Mouse (Mus musculus) testis, adult 2 months (tissue): Measurements from ENCODE around the gene Creg2. TPM values are rescaled to one million over a fixed set of nuclear protein-coding genes. Genes with fewer than 3 reads are reported as not detected.
"Not testable (repeated sequence)": the region's sequence is repeated elsewhere in the genome, so short reads cannot be mapped to it uniquely, and the experiment has no call there.

Experiments
- H3K27ac ChIP-seq: fragments of 200-500 bp; 2 replicates; pipeline ENCODE4 v1.5.1; 2012; ENCODE audit warnings: low read depth, low read length; ENCODE audit not compliant: control insufficient read depth, insufficient read depth
- H3K27me3 ChIP-seq: fragments of 200-500 bp; 2 replicates; pipeline ENCODE4 v1.6.1; 2012; ENCODE audit warnings: mild to moderate bottlenecking, low read length, moderate library complexity; ENCODE audit not compliant: control insufficient read depth, insufficient read depth
- H3K36me3 ChIP-seq: fragments of 200-500 bp; 2 replicates; pipeline ENCODE4 v1.6.1; 2012; ENCODE audit warnings: mild to moderate bottlenecking, low read length; ENCODE audit not compliant: control insufficient read depth, insufficient read depth
- H3K4me1 ChIP-seq: fragments of 200-500 bp; 2 replicates; pipeline ENCODE4 v1.6.1; 2012; ENCODE audit warnings: low read length; ENCODE audit not compliant: control insufficient read depth, insufficient read depth
- H3K4me3 ChIP-seq: fragments of 200-500 bp; 2 replicates; pipeline ENCODE4 v1.5.1; 2012; ENCODE audit warnings: low read depth, mild to moderate bottlenecking, low read length, moderate library complexity, mixed read lengths; ENCODE audit not compliant: control insufficient read depth
- CTCF ChIP-seq: fragments of 200-500 bp; IDR thresholded peaks from 2 replicates; pipeline ENCODE4 v1.5.1; 2012; ENCODE audit warnings: low read depth, mild to moderate bottlenecking, inconsistent platforms, low read length, moderate library complexity; ENCODE audit not compliant: control insufficient read depth, insufficient read depth, insufficient replicate concordance
- POLR2A ChIP-seq: fragments of 200-500 bp; IDR thresholded peaks from 2 replicates; pipeline ENCODE4 v1.6.1; 2012; ENCODE audit warnings: low read depth, mild to moderate bottlenecking, inconsistent platforms, low read length, moderate library complexity; ENCODE audit not compliant: control insufficient read depth
- polyA plus RNA-seq: library from polyadenylated mRNA; depleted of rRNA; stranded (reverse); fragments of >200 nt; gene quantifications from 2 replicates; pipeline ENCODE4 v1.2.3, GENCODE M21; 2012

The Creg2 gene
- polyA plus RNA-seq, 1 experiment = 0.23 TPM

DNA sequence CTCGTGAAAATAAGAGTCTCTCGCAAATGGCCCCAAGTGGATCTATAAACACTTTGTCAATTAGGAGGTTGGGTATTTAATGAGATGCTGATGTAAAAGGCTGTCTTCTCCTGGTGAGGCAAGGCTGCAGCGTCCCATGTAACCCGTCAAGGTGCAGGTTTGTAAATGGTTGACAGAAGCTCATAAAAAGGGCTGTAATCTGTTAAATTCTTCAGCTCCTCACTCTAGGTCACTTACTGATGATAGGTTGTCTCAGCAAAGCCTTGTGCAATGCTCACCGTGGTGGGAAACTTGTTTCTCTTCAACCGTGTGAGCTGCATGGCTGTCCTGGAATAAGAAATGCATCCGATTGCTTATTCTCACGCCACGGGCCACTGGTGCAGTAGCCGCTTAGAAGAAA is 57.4 kb downstream of the Creg2 start:
- no peaks in the 10 kb centered on the region for H3K4me1 ChIP-seq
- no peaks in the 10 kb centered on the region for H3K27me3 ChIP-seq
- H3K4me3 ChIP-seq = no peak overlapping the region
- no peaks in the 10 kb centered on the region for H3K36me3 ChIP-seq
- H3K27ac ChIP-seq = no peak overlapping the region
- no peak for TF ChIP-seq CTCF
- no peak for TF ChIP-seq POLR2A

GRCm38 (mm10) chr1:39592090-39592489 is 59.2 kb downstream of the Creg2 start:
- Histone ChIP-seq H3K4me1 (no peaks in the 10 kb centered on the region), H3K27ac (no peak overlapping the region), H3K27me3 (no peaks in the 10 kb centered on the region), H3K36me3 (no peaks in the 10 kb centered on the region), H3K4me3 (no peak overlapping the region)
- TF ChIP-seq CTCF = no peak

GRCm38 (mm10) chr1:39591557-39591956 is 59.7 kb downstream of the Creg2 start:
- not testable (repeated sequence) for H3K4me1 ChIP-seq, H3K27me3 ChIP-seq, H3K36me3 ChIP-seq, H3K4me3 ChIP-seq, H3K27ac ChIP-seq

- H3K36me3 ChIP-seq = no peaks in the 10 kb centered on the region
- no peak for TF ChIP-seq POLR2A
- TF ChIP-seq CTCF = no peak
- no peaks in the 10 kb centered on the region for H3K4me1 ChIP-seq
These were observed 61.1 kb downstream of the Creg2 start for GRCm38 (mm10) chr1:39590193-39590592.

DNA sequence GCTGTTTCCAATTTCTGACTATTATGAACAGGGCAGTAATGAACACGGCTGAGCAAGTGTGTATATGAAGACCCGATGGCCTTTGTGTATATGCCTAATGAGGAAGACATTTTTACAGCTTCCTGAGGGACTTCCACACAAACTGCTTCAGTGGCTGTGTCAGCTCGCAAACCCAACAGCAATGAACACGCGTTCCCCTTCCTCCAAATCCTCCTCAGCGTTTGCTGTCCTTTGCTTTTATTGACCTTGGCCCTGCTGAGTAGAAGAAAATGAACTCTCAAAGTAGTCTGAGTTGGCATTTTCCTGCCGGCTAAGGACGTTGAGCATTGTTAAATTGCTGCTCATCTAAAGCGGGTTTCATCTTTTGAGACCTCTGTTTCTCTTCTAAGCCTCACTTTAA is 65.9 kb downstream of the Creg2 start:
- Histone ChIP-seq H3K4me1 (no peaks in the 10 kb centered on the region), H3K27me3 (no peaks in the 10 kb centered on the region), H3K27ac (no peak overlapping the region), H3K36me3 (no peaks in the 10 kb centered on the region), H3K4me3 (no peak overlapping the region)
- TF ChIP-seq POLR2A (no peak), CTCF (no peak)

More at GRCm38 (mm10) chr1:39590193-39590592, 61.1 kb downstream of the Creg2 start:
- Histone ChIP-seq H3K27me3 (no peaks in the 10 kb centered on the region), H3K4me3 (no peak overlapping the region), H3K27ac (no peak overlapping the region)

DNA sequence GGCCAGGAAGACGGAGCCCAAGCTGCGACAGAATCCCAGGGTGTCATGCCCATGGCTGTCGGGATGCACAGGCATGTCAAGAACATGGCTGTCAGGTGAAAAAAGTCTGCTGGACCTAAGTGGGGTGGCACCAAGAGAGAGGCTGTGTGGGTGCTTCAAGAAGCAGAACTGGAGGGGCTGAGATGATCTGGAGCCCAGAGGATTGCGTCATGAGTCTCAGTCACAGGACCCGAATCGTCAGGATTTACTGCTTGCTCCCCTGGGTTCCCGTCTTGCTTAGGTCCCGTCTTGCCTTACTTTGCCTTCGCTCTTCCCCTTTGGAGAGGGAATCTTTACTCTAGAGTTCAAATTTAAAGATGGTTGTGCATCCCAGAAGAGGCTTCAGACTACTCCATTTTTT is 68.1 kb downstream of the Creg2 start:
- no peak overlapping the region for H3K27ac ChIP-seq
- no peaks in the 10 kb centered on the region for H3K27me3 ChIP-seq
- no peak for TF ChIP-seq CTCF
- no peak for TF ChIP-seq POLR2A
- no peaks in the 10 kb centered on the region for H3K36me3 ChIP-seq
- H3K4me3 ChIP-seq = no peak overlapping the region
- H3K4me1 ChIP-seq = no peaks in the 10 kb centered on the region; the same call in 1 of the 2 replicates

DNA sequence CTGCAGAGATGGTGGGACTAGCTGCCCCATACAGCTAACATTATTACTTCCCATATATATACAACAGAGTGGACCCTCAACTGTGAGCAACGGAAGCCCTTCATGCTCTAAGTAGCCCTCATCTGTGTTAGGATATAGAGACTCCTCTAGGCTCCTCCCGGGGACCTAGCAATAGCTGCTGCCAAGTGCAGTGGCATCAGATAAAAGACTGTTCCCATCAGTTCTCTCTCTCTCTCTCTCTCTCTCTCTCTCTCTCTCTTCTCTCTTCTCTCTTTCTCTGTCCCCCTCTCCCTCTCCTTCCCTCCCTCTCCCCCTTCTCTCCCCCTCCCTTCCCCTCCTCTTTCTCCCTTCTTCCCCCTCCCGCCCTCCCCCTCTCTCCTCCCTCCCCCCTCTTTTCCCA is 70.1 kb downstream of the Creg2 start:
- no peak overlapping the region for H3K4me3 ChIP-seq
- TF ChIP-seq POLR2A (no peak), CTCF (no peak)
- no peaks in the 10 kb centered on the region for H3K27me3 ChIP-seq

DNA sequence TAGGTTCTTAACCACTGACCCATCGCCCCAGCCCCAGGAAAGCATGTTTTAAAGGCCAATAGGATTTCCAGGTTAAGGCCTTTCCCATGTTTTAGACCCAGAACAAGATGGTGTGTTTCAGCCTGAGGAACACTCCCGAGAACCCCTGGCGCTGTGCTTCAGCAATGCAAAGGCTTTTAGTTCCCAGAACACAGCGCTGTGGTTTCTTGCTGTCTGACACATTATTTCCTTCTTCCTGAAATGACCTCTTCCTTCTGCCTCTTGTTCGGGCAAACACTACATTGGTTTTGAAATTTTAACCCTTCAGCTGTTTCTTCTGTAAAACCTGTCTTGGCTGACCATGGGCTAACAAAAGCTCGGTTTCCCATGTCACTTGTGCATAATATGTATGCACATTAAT is 72.1 kb downstream of the Creg2 start:
- Histone ChIP-seq H3K36me3 (no peaks in the 10 kb centered on the region), H3K4me1 (peaks cover 2% of the 10 kb centered on the region), H3K27ac (no peak overlapping the region), H3K27me3 (no peaks in the 10 kb centered on the region), H3K4me3 (no peak overlapping the region)
- TF ChIP-seq POLR2A (no peak), CTCF (no peak)

More for the DNA sequence above, 70.1 kb downstream of the Creg2 start:
- Histone ChIP-seq H3K36me3 (no peaks in the 10 kb centered on the region), H3K27ac (no peak overlapping the region), H3K4me1 (peaks cover 2% of the 10 kb centered on the region)
